Mouse (Mus musculus) cerebellum, adult 2 months (tissue): ENCODE results near the gene Rbms3.

ENCODE experiments used
- CTCF ChIP-seq: fragments of 200-500 bp; IDR thresholded peaks from 2 replicates; pipeline ENCODE4 v1.5.1; 2011; ENCODE audit warnings: low read depth, mild to moderate bottlenecking, control low read depth, low read length, moderate library complexity, borderline replicate concordance; ENCODE audit not compliant: insufficient read depth
- POLR2A ChIP-seq: fragments of 200-500 bp; IDR thresholded peaks from 2 replicates; pipeline ENCODE4 v1.6.1; 2011; ENCODE audit warnings: low read length, control low read depth, borderline replicate concordance; ENCODE audit not compliant: insufficient read depth

DNA sequence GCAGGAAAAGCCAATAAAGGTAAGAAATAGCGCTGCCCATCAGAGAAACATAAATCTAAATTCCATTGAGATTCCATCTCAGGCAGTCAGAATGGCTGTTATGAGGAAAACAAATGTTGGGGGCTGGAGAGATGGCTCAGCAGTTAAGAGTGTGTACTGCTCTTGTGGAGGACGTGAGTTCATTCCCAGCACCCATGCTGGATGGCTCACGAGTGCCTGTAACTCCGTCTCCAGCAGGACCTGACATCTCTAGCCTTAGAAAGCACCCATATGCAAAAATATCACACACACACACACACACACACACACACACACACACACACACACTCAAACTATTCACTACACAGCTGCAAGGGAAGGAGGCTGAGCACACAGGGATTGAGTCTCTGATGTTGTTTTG is 1083.6 kb downstream of the Rbms3 start:
- TF ChIP-seq CTCF (no peak), POLR2A (no peak)
